Mouse (Mus musculus): ENCODE data around the gene Esd.

GRCm38 (mm10) chr14:74784243-74784934 lies 52.3 kb downstream of the Esd start:
- TF ChIP-seq POLR2A (IDR thresholded peaks at IDR 0.05; ENCODE audit: insufficient read length, low read depth) (no peak), CEBPB (IDR thresholded peaks at IDR 0.05; ENCODE audit: insufficient read depth, poor library complexity, severe bottlenecking) (no peak), TCF3 (IDR thresholded peaks at IDR 0.05; ENCODE audit: insufficient read length, low read depth) (no peak), POLR2AphosphoS2 (IDR thresholded peaks at IDR 0.05; ENCODE audit: insufficient read length, low read depth) (no peak)

Data from myocyte (in vitro differentiated cells).